Mouse (Mus musculus) erythroblast, embryonic 14.5 days (primary cell): ENCODE measurements around the gene Hs3st4. TPM values are rescaled to one million over a fixed set of nuclear protein-coding genes. Genes with fewer than 3 reads are reported as not detected.

Source experiments
- H3K27me3 ChIP-seq: 2 replicates; pipeline ENCODE4 v1.6.1; 2012; ENCODE audit warnings: inconsistent platforms; ENCODE audit not compliant: control insufficient read depth
- H3K36me3 ChIP-seq: 2 replicates; pipeline ENCODE4 v1.6.1; 2012; ENCODE audit warnings: mild to moderate bottlenecking, inconsistent platforms; ENCODE audit not compliant: control insufficient read depth
- H3K4me1 ChIP-seq: 2 replicates; pipeline ENCODE4 v1.6.1; 2012; ENCODE audit warnings: inconsistent platforms; ENCODE audit not compliant: control insufficient read depth
- H3K4me3 ChIP-seq: replicated peaks from 2 replicates; pipeline ENCODE3; 2012; ENCODE audit warnings: moderate library complexity, mild to moderate bottlenecking, inconsistent platforms
- H3K9me3 ChIP-seq: 2 replicates; pipeline ENCODE4 v1.6.1; 2012; ENCODE audit warnings: low read length, inconsistent platforms, mixed read lengths; ENCODE audit not compliant: control insufficient read depth
- GATA1 ChIP-seq: IDR thresholded peaks from 2 replicates; pipeline ENCODE4 v1.6.1; 2012; ENCODE audit warnings: low read length, inconsistent platforms, mixed read lengths
- TAL1 ChIP-seq: IDR thresholded peaks from 3 replicates; pipeline ENCODE4 v1.6.1; 2012; ENCODE audit warnings: low read length, inconsistent platforms, mixed read lengths
- polyA plus RNA-seq: library from polyadenylated mRNA; stranded (reverse); fragments of >175 nt; gene quantifications from 2 replicates; pipeline ENCODE4 v1.2.3, GENCODE M21; 2012

Gene Hs3st4
- polyA plus RNA-seq, 1 experiment: not detected

- Histone ChIP-seq H3K4me3 (no peak overlapping the region), H3K4me1 (no peaks in the 10 kb centered on the region), H3K36me3 (no peaks in the 10 kb centered on the region), H3K27me3 (no peaks in the 10 kb centered on the region), H3K9me3 (no peaks in the 10 kb centered on the region; the same call in 1 of the 2 replicates)
- no peak for TF ChIP-seq TAL1
- TF ChIP-seq GATA1: no peak
Observed at GRCm38 (mm10) chr7:123992121-123992520, 9.5 kb downstream of the Hs3st4 start.

- Histone ChIP-seq H3K9me3 (no peaks in the 10 kb centered on the region; the same call in 1 of the 2 replicates), H3K27me3 (no peaks in the 10 kb centered on the region), H3K4me1 (no peaks in the 10 kb centered on the region), H3K4me3 (no peak overlapping the region), H3K36me3 (no peaks in the 10 kb centered on the region)
- TF ChIP-seq GATA1: no peak
- no peak for TF ChIP-seq TAL1
Observed at GRCm38 (mm10) chr7:123997266-123997665, 14.6 kb downstream of the Hs3st4 start.

GRCm38 (mm10) chr7:123998601-123999000 lies 15.9 kb downstream of the Hs3st4 start:
- Histone ChIP-seq H3K9me3 (no peaks in the 10 kb centered on the region), H3K4me3 (no peak overlapping the region), H3K4me1 (no peaks in the 10 kb centered on the region), H3K36me3 (no peaks in the 10 kb centered on the region), H3K27me3 (no peaks in the 10 kb centered on the region)
- TF ChIP-seq TAL1: no peak
- TF ChIP-seq GATA1: no peak

GRCm38 (mm10) chr7:124026908-124027307 lies 44.2 kb downstream of the Hs3st4 start:
- H3K9me3 ChIP-seq: peaks cover 14% of the 10 kb centered on the region
- TF ChIP-seq GATA1: no peak
- no peak for TF ChIP-seq TAL1
- H3K4me3 ChIP-seq: no peak overlapping the region
- no peaks in the 10 kb centered on the region for H3K27me3 ChIP-seq
- H3K36me3 ChIP-seq: no peaks in the 10 kb centered on the region
- H3K4me1 ChIP-seq: no peaks in the 10 kb centered on the region

GRCm38 (mm10) chr7:124032236-124032635 lies 49.6 kb downstream of the Hs3st4 start:
- no peak overlapping the region for H3K4me3 ChIP-seq
- no peaks in the 10 kb centered on the region for H3K36me3 ChIP-seq
- TF ChIP-seq TAL1 (no peak), GATA1 (no peak)
- H3K9me3 ChIP-seq: peaks cover 29% of the 10 kb centered on the region
- no peaks in the 10 kb centered on the region for H3K27me3 ChIP-seq
- H3K4me1 ChIP-seq: no peaks in the 10 kb centered on the region

GRCm38 (mm10) chr7:124033332-124033731 lies 50.7 kb downstream of the Hs3st4 start:
- TF ChIP-seq TAL1: no peak
- no peak for TF ChIP-seq GATA1
- Histone ChIP-seq H3K4me3 (no peak overlapping the region), H3K4me1 (no peaks in the 10 kb centered on the region), H3K27me3 (no peaks in the 10 kb centered on the region), H3K36me3 (no peaks in the 10 kb centered on the region), H3K9me3 (peaks cover 24% of the 10 kb centered on the region)

- TF ChIP-seq TAL1: no peak
- no peak for TF ChIP-seq GATA1
- no peaks in the 10 kb centered on the region for H3K27me3 ChIP-seq
- no peaks in the 10 kb centered on the region for H3K36me3 ChIP-seq
- H3K4me3 ChIP-seq: no peak overlapping the region
- no peaks in the 10 kb centered on the region for H3K4me1 ChIP-seq
- peaks cover 19% of the 10 kb centered on the region for H3K9me3 ChIP-seq
Observed at GRCm38 (mm10) chr7:124037281-124037700, 54.6 kb downstream of the Hs3st4 start.

GRCm38 (mm10) chr7:124039142-124039541 lies 56.5 kb downstream of the Hs3st4 start:
- no peaks in the 10 kb centered on the region for H3K27me3 ChIP-seq
- no peak for TF ChIP-seq TAL1
- TF ChIP-seq GATA1: no peak
- H3K4me3 ChIP-seq: no peak overlapping the region

GRCm38 (mm10) chr7:124047382-124047781 lies 64.7 kb downstream of the Hs3st4 start:
- Histone ChIP-seq H3K4me3 (no peak overlapping the region), H3K4me1 (no peaks in the 10 kb centered on the region), H3K27me3 (no peaks in the 10 kb centered on the region), H3K36me3 (no peaks in the 10 kb centered on the region), H3K9me3 (peaks cover 12% of the 10 kb centered on the region)
- TF ChIP-seq GATA1 (no peak), TAL1 (no peak)

More at GRCm38 (mm10) chr7:124039142-124039541, 56.5 kb downstream of the Hs3st4 start:
- Histone ChIP-seq H3K9me3 (peaks cover 17% of the 10 kb centered on the region), H3K4me1 (no peaks in the 10 kb centered on the region), H3K36me3 (no peaks in the 10 kb centered on the region)

GRCm38 (mm10) chr7:124048971-124049370 lies 66.3 kb downstream of the Hs3st4 start:
- Histone ChIP-seq H3K4me1 (no peaks in the 10 kb centered on the region), H3K9me3 (peaks cover 6% of the 10 kb centered on the region), H3K4me3 (no peak overlapping the region), H3K27me3 (no peaks in the 10 kb centered on the region), H3K36me3 (no peaks in the 10 kb centered on the region)
- no peak for TF ChIP-seq GATA1
- no peak for TF ChIP-seq TAL1
